Mouse (Mus musculus): Measurements from ENCODE around the gene Clcn5. TPM values are rescaled to one million over a fixed set of nuclear protein-coding genes. Genes with fewer than 3 reads are reported as not detected.

Gene Clcn5
- polyA plus RNA-seq, 1 experiment: 6.7 TPM

- Histone ChIP-seq H3K4me1 (ENCODE audit: control insufficient read depth, insufficient read depth, insufficient read length, low read length) (no peaks in the 10 kb centered on the region), H3K27me3 (ENCODE audit: control insufficient read depth, insufficient read depth, low read length) (no peaks in the 10 kb centered on the region), H3K27ac (ENCODE audit: insufficient read depth, low read depth, low read length) (no peak overlapping the region), H3K4me3 (ENCODE audit: low read depth, low read length) (no peak overlapping the region), H3K36me3 (ENCODE audit: control insufficient read depth, insufficient read depth, low read length) (peaks cover 10% of the 10 kb centered on the region)
- no peak for TF ChIP-seq POLR2A (IDR thresholded peaks at IDR 0.05; ENCODE audit: low read depth, low read length)
- no peak for TF ChIP-seq CTCF (IDR thresholded peaks at IDR 0.05; ENCODE audit: extremely low read depth, insufficient read length, insufficient replicate concordance, low read depth, low read length)
- 58% methylated on average over 3 of the region's 3 CpGs for WGBS
Measured at GRCm38 (mm10) chrX:7157976-7158375, 161.2 kb downstream of the Clcn5 start.

GRCm38 (mm10) chrX:7156026-7156732 is 163.0 kb downstream of the Clcn5 start:
- H3K36me3 ChIP-seq (ENCODE audit: control insufficient read depth, insufficient read depth, low read length): peaks cover 5% of the 10 kb centered on the region; the same call in 1 of the 2 replicates
- no peak overlapping the region for H3K27ac ChIP-seq (ENCODE audit: insufficient read depth, low read depth, low read length)
- 78% methylated on average over 6 of the region's 6 CpGs for WGBS
- no peaks in the 10 kb centered on the region for H3K4me1 ChIP-seq (ENCODE audit: control insufficient read depth, insufficient read depth, insufficient read length, low read length)
- H3K27me3 ChIP-seq (ENCODE audit: control insufficient read depth, insufficient read depth, low read length): no peaks in the 10 kb centered on the region
- H3K4me3 ChIP-seq (ENCODE audit: low read depth, low read length): no peak overlapping the region
- TF ChIP-seq CTCF (IDR thresholded peaks at IDR 0.05; ENCODE audit: extremely low read depth, insufficient read length, insufficient replicate concordance, low read depth, low read length): no peak
- TF ChIP-seq POLR2A (IDR thresholded peaks at IDR 0.05; ENCODE audit: low read depth, low read length): no peak

DNA sequence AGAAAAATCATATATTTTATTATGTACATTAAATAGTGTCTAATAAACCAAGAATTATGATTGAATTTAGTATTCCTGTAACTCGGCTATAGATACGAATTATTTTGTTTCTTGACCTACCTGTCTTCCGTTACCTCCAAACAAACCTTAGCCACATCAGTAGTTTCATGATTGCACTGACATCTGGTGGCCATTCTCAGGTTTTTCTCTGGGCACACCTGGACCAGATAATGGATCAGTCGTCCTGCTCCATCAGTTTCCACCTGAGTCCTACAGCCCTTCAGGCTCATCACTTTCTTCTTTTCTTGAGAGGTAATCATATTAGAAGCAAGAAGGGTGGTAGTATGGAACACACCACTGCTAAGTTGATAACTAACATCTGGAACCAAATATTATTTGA is 169.0 kb downstream of the Clcn5 start:
- H3K4me1 ChIP-seq (ENCODE audit: control insufficient read depth, insufficient read depth, insufficient read length, low read length): no peaks in the 10 kb centered on the region
- H3K4me3 ChIP-seq (ENCODE audit: low read depth, low read length): no peak overlapping the region
- WGBS: 62% methylated on average over 4 of the region's 4 CpGs
- no peak for TF ChIP-seq CTCF (IDR thresholded peaks at IDR 0.05; ENCODE audit: extremely low read depth, insufficient read length, insufficient replicate concordance, low read depth, low read length)
- no peaks in the 10 kb centered on the region for H3K36me3 ChIP-seq (ENCODE audit: control insufficient read depth, insufficient read depth, low read length)
- H3K27me3 ChIP-seq (ENCODE audit: control insufficient read depth, insufficient read depth, low read length): no peaks in the 10 kb centered on the region
- no peak overlapping the region for H3K27ac ChIP-seq (ENCODE audit: insufficient read depth, low read depth, low read length)

DNA sequence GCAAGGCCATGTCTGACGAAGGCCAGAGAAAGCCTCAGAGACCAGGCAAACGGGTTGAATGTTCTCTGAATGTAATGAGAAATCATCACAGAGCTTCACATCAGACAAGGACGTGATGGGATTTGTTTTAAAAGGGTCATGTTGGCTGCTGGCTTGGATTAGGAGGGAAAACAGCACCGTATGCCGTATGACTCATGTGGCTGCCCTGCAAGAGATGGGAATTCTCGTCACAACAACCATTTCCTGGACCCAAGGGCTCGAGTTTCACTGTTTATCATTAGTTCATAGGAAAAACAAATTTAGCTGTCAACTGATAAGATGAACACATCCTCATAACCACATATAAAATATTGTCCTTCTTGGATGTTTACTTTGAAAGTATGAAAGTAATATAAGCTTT is 173.0 kb downstream of the Clcn5 start:
- no peaks in the 10 kb centered on the region for H3K36me3 ChIP-seq (ENCODE audit: control insufficient read depth, insufficient read depth, low read length)
- no peak overlapping the region for H3K4me3 ChIP-seq (ENCODE audit: low read depth, low read length)
- no peaks in the 10 kb centered on the region for H3K27me3 ChIP-seq (ENCODE audit: control insufficient read depth, insufficient read depth, low read length)
- no peak overlapping the region for H3K27ac ChIP-seq (ENCODE audit: insufficient read depth, low read depth, low read length)
- WGBS: 56% methylated on average over 7 of the region's 7 CpGs
- H3K4me1 ChIP-seq (ENCODE audit: control insufficient read depth, insufficient read depth, insufficient read length, low read length): no peaks in the 10 kb centered on the region
- TF ChIP-seq POLR2A (IDR thresholded peaks at IDR 0.05; ENCODE audit: low read depth, low read length): no peak
- no peak for TF ChIP-seq CTCF (IDR thresholded peaks at IDR 0.05; ENCODE audit: extremely low read depth, insufficient read length, insufficient replicate concordance, low read depth, low read length)

DNA sequence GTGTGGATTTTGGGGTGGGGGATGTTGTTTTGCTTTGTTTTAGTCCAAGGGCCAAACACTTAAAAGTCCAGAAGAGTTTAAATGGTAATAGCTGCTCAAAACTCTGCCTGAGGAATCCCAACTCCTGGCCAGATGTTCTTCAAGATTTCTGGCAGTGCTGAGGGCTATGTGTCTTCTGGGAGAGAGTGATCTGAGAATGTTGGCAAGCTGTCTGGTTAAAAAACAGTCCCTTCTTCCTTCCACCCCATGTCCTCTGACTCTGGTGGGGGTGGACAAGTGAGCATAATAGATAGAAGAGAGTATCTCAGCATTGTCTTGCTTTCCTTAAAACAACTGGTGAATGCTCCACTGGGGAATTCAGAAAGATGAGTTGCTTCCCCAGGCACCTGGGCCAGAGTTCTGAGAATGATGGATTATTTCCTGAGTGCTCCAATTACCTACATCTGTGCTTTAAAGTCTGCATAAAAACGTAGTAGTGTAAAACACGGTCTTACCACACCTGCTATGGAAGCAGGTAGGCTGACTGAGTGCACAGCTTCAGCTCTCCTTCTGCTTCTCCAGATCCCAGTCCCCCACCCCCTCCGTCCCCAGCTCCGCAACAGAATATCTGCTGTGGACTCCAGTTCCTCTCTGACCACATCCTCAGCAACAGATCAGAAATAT is 197.4 kb downstream of the Clcn5 start:
- Histone ChIP-seq H3K4me3 (ENCODE audit: low read depth, low read length) (no peak overlapping the region), H3K4me1 (ENCODE audit: control insufficient read depth, insufficient read depth, insufficient read length, low read length) (no peaks in the 10 kb centered on the region), H3K27me3 (ENCODE audit: control insufficient read depth, insufficient read depth, low read length) (no peaks in the 10 kb centered on the region), H3K36me3 (ENCODE audit: control insufficient read depth, insufficient read depth, low read length) (no peaks in the 10 kb centered on the region), H3K27ac (ENCODE audit: insufficient read depth, low read depth, low read length) (no peak overlapping the region)
- 69% methylated on average over 4 of the region's 4 CpGs for WGBS
- TF ChIP-seq POLR2A (IDR thresholded peaks at IDR 0.05; ENCODE audit: low read depth, low read length) (no peak), CTCF (IDR thresholded peaks at IDR 0.05; ENCODE audit: extremely low read depth, insufficient read length, insufficient replicate concordance, low read depth, low read length) (no peak)

GRCm38 (mm10) chrX:7114885-7115284 is 204.3 kb downstream of the Clcn5 start:
- Histone ChIP-seq H3K36me3 (ENCODE audit: control insufficient read depth, insufficient read depth, low read length) (no peaks in the 10 kb centered on the region), H3K4me3 (ENCODE audit: low read depth, low read length) (no peak overlapping the region), H3K27ac (ENCODE audit: insufficient read depth, low read depth, low read length) (no peak overlapping the region), H3K4me1 (ENCODE audit: control insufficient read depth, insufficient read depth, insufficient read length, low read length) (no peaks in the 10 kb centered on the region), H3K27me3 (ENCODE audit: control insufficient read depth, insufficient read depth, low read length) (no peaks in the 10 kb centered on the region)
- 92% methylated on average over 3 of the region's 3 CpGs for WGBS
- TF ChIP-seq CTCF (IDR thresholded peaks at IDR 0.05; ENCODE audit: extremely low read depth, insufficient read length, insufficient replicate concordance, low read depth, low read length) (no peak), POLR2A (IDR thresholded peaks at IDR 0.05; ENCODE audit: low read depth, low read length) (no peak)

Other genes with a start within 250 kb of the Clcn5 start
- 0.28 and 0.41 TPM in 2 replicates for gene Usp27x, start 56.5 kb upstream of the Clcn5 start, polyA plus RNA-seq (2012; rRNA removed)